Mouse (Mus musculus): ENCODE measurements around the gene Tmem132b.

Tmem132b gene

GRCm38 (mm10) chr5:125583298-125583697 is 51.7 kb downstream of the Tmem132b start:
- no peak for DNase-seq

GRCm38 (mm10) chr5:125583836-125584235 is 52.3 kb downstream of the Tmem132b start:
- DNase-seq = no peak

- DNase-seq = no peak
Observed at GRCm38 (mm10) chr5:125585211-125585610, 53.6 kb downstream of the Tmem132b start.

- DNase-seq = no peak
Observed at GRCm38 (mm10) chr5:125588203-125588602, 56.6 kb downstream of the Tmem132b start.

GRCm38 (mm10) chr5:125588876-125589667 is 57.5 kb downstream of the Tmem132b start:
- peak; percentile 13 for DNase-seq

GRCm38 (mm10) chr5:125598056-125598455 is 66.5 kb downstream of the Tmem132b start:
- no peak for DNase-seq

GRCm38 (mm10) chr5:125607146-125607545 is 75.6 kb downstream of the Tmem132b start:
- no peak for DNase-seq

GRCm38 (mm10) chr5:125609968-125610367 is 78.4 kb downstream of the Tmem132b start:
- DNase-seq = no peak

GRCm38 (mm10) chr5:125612460-125612859 is 80.9 kb downstream of the Tmem132b start:
- DNase-seq = no peak

- DNase-seq = no peak
Observed at GRCm38 (mm10) chr5:125613136-125613535, 81.6 kb downstream of the Tmem132b start.

- DNase-seq = no peak
Observed at GRCm38 (mm10) chr5:125614348-125614747, 82.8 kb downstream of the Tmem132b start.

- DNase-seq = no peak
Observed at GRCm38 (mm10) chr5:125617050-125617449, 85.5 kb downstream of the Tmem132b start.

- no peak for DNase-seq
Observed at GRCm38 (mm10) chr5:125627816-125628348, 96.3 kb downstream of the Tmem132b start.

- DNase-seq = no peak
Observed at GRCm38 (mm10) chr5:125634666-125635065, 103.1 kb downstream of the Tmem132b start.

- DNase-seq = no peak
Observed at GRCm38 (mm10) chr5:125640966-125641365, 109.4 kb downstream of the Tmem132b start.

- DNase-seq = no peak
Observed at GRCm38 (mm10) chr5:125641531-125642147, 110.1 kb downstream of the Tmem132b start.

- DNase-seq = no peak
Observed at GRCm38 (mm10) chr5:125648236-125648635, 116.7 kb downstream of the Tmem132b start.

- DNase-seq = no peak
Observed at GRCm38 (mm10) chr5:125649982-125650381, 118.4 kb downstream of the Tmem132b start.

- DNase-seq = no peak
Observed at GRCm38 (mm10) chr5:125658101-125658500, 126.5 kb downstream of the Tmem132b start.

- no peak for DNase-seq
Observed at GRCm38 (mm10) chr5:125658959-125659749, 127.6 kb downstream of the Tmem132b start.

GRCm38 (mm10) chr5:125675623-125676022 is 144.0 kb downstream of the Tmem132b start:
- DNase-seq = peak; percentile 27

- DNase-seq = no peak
Observed at GRCm38 (mm10) chr5:125676025-125676623, 144.6 kb downstream of the Tmem132b start.

- no peak for DNase-seq
Observed at GRCm38 (mm10) chr5:125680889-125681288, 149.3 kb downstream of the Tmem132b start.
